Mouse (Mus musculus): ENCODE measurements at regions not wholly inside any gene's neighbourhood (a gene's known extent, or its start where the extent isn't known, plus 50 kb on each side); places are given as distances from the start of the nearest gene placed in this dataset.
"Not testable (repeated sequence)": the region's sequence is repeated elsewhere in the genome, so short reads cannot be mapped to it uniquely, and the experiment has no call there.

GRCm38 (mm10) chr16:56323828-56324227, 119.7 kb downstream of the Impg2 start:
- not testable (repeated sequence) for H3K27ac ChIP-seq (replicated peaks; ENCODE audit: low read depth, low read length); H3K27me3 ChIP-seq (ENCODE audit: control insufficient read depth, insufficient read depth, low read length); DNase-seq (ENCODE audit: low spot score); H3K9ac ChIP-seq (replicated peaks; ENCODE audit: low read length); H3K4me3 ChIP-seq (ENCODE audit: low read depth, low read length); H3K4me2 ChIP-seq (ENCODE audit: low read depth, low read length); H3K36me3 ChIP-seq (replicated peaks; ENCODE audit: control insufficient read depth, insufficient read depth, low read depth, low read length); H3K4me1 ChIP-seq (ENCODE audit: control insufficient read depth, insufficient read depth, low read length); H3K9me3 ChIP-seq (replicated peaks; ENCODE audit: control insufficient read depth, low read length); ATAC-seq (replicated peaks; ENCODE audit: insufficient number of reproducible peaks, low FRiP score, low TSS enrichment, low read depth)
- WGBS: 82% methylated on average over 3 of the region's 3 CpGs

GRCm38 (mm10) chr16:56349415-56349814, 128.3 kb upstream of the Abi3bp start:
- Histone ChIP-seq H3K27me3 (ENCODE audit: control insufficient read depth, insufficient read depth, low read length) (no peaks in the 10 kb centered on the region), H3K9me3 (replicated peaks; ENCODE audit: control insufficient read depth, low read length) (no peaks in the 10 kb centered on the region), H3K4me2 (ENCODE audit: low read depth, low read length) (no peak overlapping the region), H3K9ac (replicated peaks; ENCODE audit: low read length) (no peak overlapping the region), H3K27ac (replicated peaks; ENCODE audit: low read depth, low read length) (no peak overlapping the region), H3K4me3 (ENCODE audit: low read depth, low read length) (no peak overlapping the region), H3K36me3 (replicated peaks; ENCODE audit: control insufficient read depth, insufficient read depth, low read depth, low read length) (no peaks in the 10 kb centered on the region), H3K4me1 (ENCODE audit: control insufficient read depth, insufficient read depth, low read length) (no peaks in the 10 kb centered on the region)
- DNase-seq (ENCODE audit: low spot score) (no peak), ATAC-seq (replicated peaks; ENCODE audit: insufficient number of reproducible peaks, low FRiP score, low TSS enrichment, low read depth) (no peak)

- Histone ChIP-seq H3K4me1 (ENCODE audit: control insufficient read depth, insufficient read depth, low read length) (no peaks in the 10 kb centered on the region), H3K4me2 (ENCODE audit: low read depth, low read length) (no peak overlapping the region), H3K9me3 (replicated peaks; ENCODE audit: control insufficient read depth, low read length) (no peaks in the 10 kb centered on the region), H3K36me3 (replicated peaks; ENCODE audit: control insufficient read depth, insufficient read depth, low read depth, low read length) (no peaks in the 10 kb centered on the region), H3K4me3 (ENCODE audit: low read depth, low read length) (no peak overlapping the region), H3K9ac (replicated peaks; ENCODE audit: low read length) (no peak overlapping the region), H3K27me3 (ENCODE audit: control insufficient read depth, insufficient read depth, low read length) (no peaks in the 10 kb centered on the region), H3K27ac (replicated peaks; ENCODE audit: low read depth, low read length) (no peak overlapping the region)
- DNase-seq (ENCODE audit: low spot score) (no peak), ATAC-seq (replicated peaks; ENCODE audit: insufficient number of reproducible peaks, low FRiP score, low TSS enrichment, low read depth) (no peak)
- 70% methylated on average over 3 of the region's 3 CpGs for WGBS
These were observed 124.8 kb upstream of the Abi3bp start for GRCm38 (mm10) chr16:56352888-56353287.

GRCm38 (mm10) chr16:56359101-56359500, 118.6 kb upstream of the Abi3bp start:
- Histone ChIP-seq H3K36me3 (replicated peaks; ENCODE audit: control insufficient read depth, insufficient read depth, low read depth, low read length) (no peaks in the 10 kb centered on the region), H3K4me3 (ENCODE audit: low read depth, low read length) (no peak overlapping the region), H3K27me3 (ENCODE audit: control insufficient read depth, insufficient read depth, low read length) (no peaks in the 10 kb centered on the region), H3K27ac (replicated peaks; ENCODE audit: low read depth, low read length) (no peak overlapping the region), H3K4me2 (ENCODE audit: low read depth, low read length) (no peak overlapping the region), H3K9ac (replicated peaks; ENCODE audit: low read length) (no peak overlapping the region), H3K4me1 (ENCODE audit: control insufficient read depth, insufficient read depth, low read length) (no peaks in the 10 kb centered on the region), H3K9me3 (replicated peaks; ENCODE audit: control insufficient read depth, low read length) (no peaks in the 10 kb centered on the region)
- no peak for ATAC-seq (replicated peaks; ENCODE audit: insufficient number of reproducible peaks, low FRiP score, low TSS enrichment, low read depth)
- DNase-seq (ENCODE audit: low spot score): no peak
- 80% methylated on average over 2 of the region's 2 CpGs for WGBS

- Histone ChIP-seq H3K4me2 (ENCODE audit: low read depth, low read length) (no peak overlapping the region), H3K27me3 (ENCODE audit: control insufficient read depth, insufficient read depth, low read length) (no peaks in the 10 kb centered on the region), H3K4me3 (ENCODE audit: low read depth, low read length) (no peak overlapping the region), H3K36me3 (replicated peaks; ENCODE audit: control insufficient read depth, insufficient read depth, low read depth, low read length) (no peaks in the 10 kb centered on the region), H3K9ac (replicated peaks; ENCODE audit: low read length) (no peak overlapping the region), H3K9me3 (replicated peaks; ENCODE audit: control insufficient read depth, low read length) (no peaks in the 10 kb centered on the region), H3K4me1 (ENCODE audit: control insufficient read depth, insufficient read depth, low read length) (no peaks in the 10 kb centered on the region), H3K27ac (replicated peaks; ENCODE audit: low read depth, low read length) (no peak overlapping the region)
- no peak for ATAC-seq (replicated peaks; ENCODE audit: insufficient number of reproducible peaks, low FRiP score, low TSS enrichment, low read depth)
- 46% methylated on average over 1 of the region's 1 CpGs for WGBS
- no peak for DNase-seq (ENCODE audit: low spot score)
These were observed 116.7 kb upstream of the Abi3bp start for GRCm38 (mm10) chr16:56360992-56361391.

- Histone ChIP-seq H3K27ac (replicated peaks; ENCODE audit: low read depth, low read length) (no peak overlapping the region), H3K9ac (replicated peaks; ENCODE audit: low read length) (no peak overlapping the region), H3K4me3 (ENCODE audit: low read depth, low read length) (no peak overlapping the region), H3K9me3 (replicated peaks; ENCODE audit: control insufficient read depth, low read length) (no peaks in the 10 kb centered on the region), H3K4me1 (ENCODE audit: control insufficient read depth, insufficient read depth, low read length) (no peaks in the 10 kb centered on the region), H3K4me2 (ENCODE audit: low read depth, low read length) (no peak overlapping the region), H3K36me3 (replicated peaks; ENCODE audit: control insufficient read depth, insufficient read depth, low read depth, low read length) (no peaks in the 10 kb centered on the region), H3K27me3 (ENCODE audit: control insufficient read depth, insufficient read depth, low read length) (no peaks in the 10 kb centered on the region)
- DNase-seq (ENCODE audit: low spot score) (no peak), ATAC-seq (replicated peaks; ENCODE audit: insufficient number of reproducible peaks, low FRiP score, low TSS enrichment, low read depth) (no peak)
- 77% methylated on average over 2 of the region's 2 CpGs for WGBS
These were observed 99.3 kb upstream of the Abi3bp start for GRCm38 (mm10) chr16:56378356-56378755.

- Histone ChIP-seq H3K4me2 (ENCODE audit: low read depth, low read length) (no peak overlapping the region), H3K9ac (replicated peaks; ENCODE audit: low read length) (no peak overlapping the region), H3K27ac (replicated peaks; ENCODE audit: low read depth, low read length) (no peak overlapping the region), H3K27me3 (ENCODE audit: control insufficient read depth, insufficient read depth, low read length) (no peaks in the 10 kb centered on the region), H3K9me3 (replicated peaks; ENCODE audit: control insufficient read depth, low read length) (no peaks in the 10 kb centered on the region), H3K4me1 (ENCODE audit: control insufficient read depth, insufficient read depth, low read length) (no peaks in the 10 kb centered on the region), H3K4me3 (ENCODE audit: low read depth, low read length) (no peak overlapping the region), H3K36me3 (replicated peaks; ENCODE audit: control insufficient read depth, insufficient read depth, low read depth, low read length) (no peaks in the 10 kb centered on the region)
- WGBS: 74% methylated on average over 4 of the region's 4 CpGs
- DNase-seq (ENCODE audit: low spot score) (no peak), ATAC-seq (replicated peaks; ENCODE audit: insufficient number of reproducible peaks, low FRiP score, low TSS enrichment, low read depth) (no peak)
These were observed 97.0 kb upstream of the Abi3bp start for GRCm38 (mm10) chr16:56380680-56381079.

- no peaks in the 10 kb centered on the region for H3K4me1 ChIP-seq (ENCODE audit: control insufficient read depth, insufficient read depth, low read length)
- no peak for ATAC-seq (replicated peaks; ENCODE audit: insufficient number of reproducible peaks, low FRiP score, low TSS enrichment, low read depth)
- H3K4me3 ChIP-seq (ENCODE audit: low read depth, low read length): no peak overlapping the region
- no peaks in the 10 kb centered on the region for H3K9me3 ChIP-seq (replicated peaks; ENCODE audit: control insufficient read depth, low read length)
- no peaks in the 10 kb centered on the region for H3K27me3 ChIP-seq (ENCODE audit: control insufficient read depth, insufficient read depth, low read length)
- H3K4me2 ChIP-seq (ENCODE audit: low read depth, low read length): no peak overlapping the region
- H3K9ac ChIP-seq (replicated peaks; ENCODE audit: low read length): no peak overlapping the region
- no peak for DNase-seq (ENCODE audit: low spot score)
- 84% methylated on average over 4 of the region's 4 CpGs for WGBS
- no peaks in the 10 kb centered on the region for H3K36me3 ChIP-seq (replicated peaks; ENCODE audit: control insufficient read depth, insufficient read depth, low read depth, low read length)
- H3K27ac ChIP-seq (replicated peaks; ENCODE audit: low read depth, low read length): no peak overlapping the region
These were observed 91.1 kb upstream of the Abi3bp start for GRCm38 (mm10) chr16:56386539-56386938.

- Histone ChIP-seq H3K4me2 (ENCODE audit: low read depth, low read length) (no peak overlapping the region), H3K27ac (replicated peaks; ENCODE audit: low read depth, low read length) (no peak overlapping the region)
- ATAC-seq (replicated peaks; ENCODE audit: insufficient number of reproducible peaks, low FRiP score, low TSS enrichment, low read depth): no peak
These were observed 84.8 kb upstream of the Abi3bp start for GRCm38 (mm10) chr16:56392843-56393242.

More at GRCm38 (mm10) chr16:56392843-56393242, 84.8 kb upstream of the Abi3bp start:
- Histone ChIP-seq H3K9me3 (replicated peaks; ENCODE audit: control insufficient read depth, low read length) (no peaks in the 10 kb centered on the region), H3K4me1 (ENCODE audit: control insufficient read depth, insufficient read depth, low read length) (no peaks in the 10 kb centered on the region), H3K27me3 (ENCODE audit: control insufficient read depth, insufficient read depth, low read length) (no peaks in the 10 kb centered on the region), H3K36me3 (replicated peaks; ENCODE audit: control insufficient read depth, insufficient read depth, low read depth, low read length) (no peaks in the 10 kb centered on the region), H3K9ac (replicated peaks; ENCODE audit: low read length) (no peak overlapping the region), H3K4me3 (ENCODE audit: low read depth, low read length) (no peak overlapping the region)
- no peak for DNase-seq (ENCODE audit: low spot score)
- WGBS: 87% methylated on average over 3 of the region's 3 CpGs
